Mouse (Mus musculus): ENCODE measurements around the gene Pik3r2.

DNA sequence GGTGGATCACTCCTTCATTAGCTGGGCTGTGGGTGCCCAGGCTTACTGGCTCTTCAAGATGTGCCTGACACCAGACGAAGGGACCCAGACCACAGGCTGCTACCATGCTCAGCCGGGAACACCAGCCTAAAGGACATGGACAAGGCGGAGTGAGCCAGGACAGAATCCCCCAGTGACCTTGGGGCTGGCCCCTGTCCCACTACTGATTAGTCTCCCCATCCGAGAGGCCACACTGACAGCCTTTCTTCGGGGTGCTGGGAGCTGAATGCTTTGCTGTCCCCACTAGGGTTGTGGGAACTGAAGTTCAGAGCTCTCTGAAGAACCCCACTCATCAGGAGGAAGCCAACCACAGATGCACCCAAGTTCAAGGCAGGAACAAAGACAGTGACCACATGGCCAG lies 1.3 kb downstream of the Pik3r2 start:
- TF ChIP-seq CTCF (IDR thresholded peaks at IDR 0.05; ENCODE audit: low read depth) (no peak), EP300 (IDR thresholded peaks at IDR 0.05; ENCODE audit: low read depth) (no peak)

Measured in heart, postnatal 0 days (tissue).